Mouse (Mus musculus): ENCODE results near the gene Carf.
"Not testable (repeated sequence)": the region's sequence is repeated elsewhere in the genome, so short reads cannot be mapped to it uniquely, and the experiment has no call there.

Gene Carf

GRCm38 (mm10) chr1:60098024-60098781 is at the start of gene Carf, which contains the start of gene Wdr12:
Carf (plus strand) TSS chr1:60098247.
Wdr12 (minus strand) TSS chr1:60098645.
- DNase-seq (ENCODE audit: low spot score): peak; percentile 95

- DNase-seq (ENCODE audit: low spot score): no peak
These were observed 43.4 kb upstream of the Carf start for GRCm38 (mm10) chr1:60054659-60055058.

GRCm38 (mm10) chr1:60056310-60056709 is 41.7 kb upstream of the Carf start:
- no peak for DNase-seq (ENCODE audit: low spot score)

GRCm38 (mm10) chr1:60070725-60071124 is 27.3 kb upstream of the Carf start:
- not testable (repeated sequence) for DNase-seq (ENCODE audit: low spot score)

- DNase-seq (ENCODE audit: low spot score): no peak
These were observed 23.1 kb upstream of the Carf start for GRCm38 (mm10) chr1:60074935-60075334.

- DNase-seq (ENCODE audit: low spot score): no peak
These were observed 22.5 kb upstream of the Carf start for GRCm38 (mm10) chr1:60075590-60075989.

GRCm38 (mm10) chr1:60076411-60076810 is 21.6 kb upstream of the Carf start:
- no peak for DNase-seq (ENCODE audit: low spot score)

- no peak for DNase-seq (ENCODE audit: low spot score)
These were observed 1.3 kb upstream of the Carf start for GRCm38 (mm10) chr1:60096572-60097276.

- DNase-seq (ENCODE audit: low spot score): peak; percentile 58
These were observed 597 bp upstream of the Carf start for GRCm38 (mm10) chr1:60097277-60098023.

- DNase-seq (ENCODE audit: low spot score): no peak
These were observed 792 bp downstream of the Carf start for GRCm38 (mm10) chr1:60098839-60099238.

- no peak for DNase-seq (ENCODE audit: low spot score)
These were observed 6.5 kb downstream of the Carf start for GRCm38 (mm10) chr1:60104582-60104981.

- DNase-seq (ENCODE audit: low spot score): no peak
These were observed 19.8 kb downstream of the Carf start for GRCm38 (mm10) chr1:60117721-60118455.

GRCm38 (mm10) chr1:60137346-60137745 is 39.3 kb downstream of the Carf start:
- no peak for DNase-seq (ENCODE audit: low spot score)

GRCm38 (mm10) chr1:60152700-60153099 is 54.7 kb downstream of the Carf start:
- no peak for DNase-seq (ENCODE audit: low spot score)

GRCm38 (mm10) chr1:60156651-60157050 is 58.6 kb downstream of the Carf start:
- no peak for DNase-seq (ENCODE audit: low spot score)

- peak; percentile 18 for DNase-seq (ENCODE audit: low spot score)
These were observed 60.4 kb downstream of the Carf start for GRCm38 (mm10) chr1:60158411-60158810.

- DNase-seq (ENCODE audit: low spot score): no peak
These were observed 65.6 kb downstream of the Carf start for GRCm38 (mm10) chr1:60163676-60164075.

- no peak for DNase-seq (ENCODE audit: low spot score)
These were observed 71.6 kb downstream of the Carf start for GRCm38 (mm10) chr1:60169626-60170025.

- DNase-seq (ENCODE audit: low spot score): no peak
These were observed 72.2 kb downstream of the Carf start for GRCm38 (mm10) chr1:60170251-60170650.

- no peak for DNase-seq (ENCODE audit: low spot score)
These were observed 75.1 kb downstream of the Carf start for GRCm38 (mm10) chr1:60173119-60173518.

- not testable (repeated sequence) for DNase-seq (ENCODE audit: low spot score)
These were observed 79.8 kb downstream of the Carf start for GRCm38 (mm10) chr1:60177814-60178213.

GRCm38 (mm10) chr1:60179376-60179775 is 81.3 kb downstream of the Carf start:
- DNase-seq (ENCODE audit: low spot score): no peak
